8 mouse cellular contexts compared by ENCODE assay signal in genomic region chr1:61203170-61203569, GRCm38 (mm10).
DNase-seq lines count a peak whose midpoint lies in the region; ATAC-seq lines count a peak whose summit lies in the region.

No protein-coding gene starts in this region.

- no peak overlapping the region for H3K4me3 ChIP-seq in lung, embryonic 15.5 days
- no peak overlapping the region for H3K4me3 ChIP-seq in stomach, embryonic 16.5 days (replicated peaks; ENCODE audit: low read length)

- H3K27me3 ChIP-seq in lung, embryonic 15.5 days: no peaks in the 10 kb centered on the region
- no peaks in the 10 kb centered on the region for H3K27me3 ChIP-seq in stomach, embryonic 16.5 days (ENCODE audit: control insufficient read depth, insufficient read depth, low read length)

- peak; percentile 81 for ATAC-seq in lung, embryonic 15.5 days (ENCODE audit: borderline replicate concordance, extremely low read depth, low FRiP score, low TSS enrichment)
- peak; percentile 60; the same call in 1 of the 2 replicates for ATAC-seq in stomach, embryonic 16.5 days (ENCODE audit: insufficient read depth, low FRiP score)

- no peaks in the 10 kb centered on the region for H3K9me3 ChIP-seq in lung, embryonic 15.5 days
- H3K9me3 ChIP-seq in stomach, embryonic 16.5 days (replicated peaks; ENCODE audit: control insufficient read depth, low read length): no peaks in the 10 kb centered on the region

- peak overlapping the region; percentile 41 for H3K4me2 ChIP-seq in lung, embryonic 15.5 days
- H3K4me2 ChIP-seq in stomach, embryonic 16.5 days (ENCODE audit: low read depth, low read length): peak overlapping the region; percentile 27; the same call in 1 of the 2 replicates

- H3K27ac ChIP-seq in lung, embryonic 15.5 days: no peak overlapping the region
- H3K27ac ChIP-seq in stomach, embryonic 16.5 days (ENCODE audit: low read length): no peak overlapping the region

- 2% methylated on average over 15 of the region's 15 CpGs for WGBS in lung, embryonic 15.5 days
- WGBS in stomach, embryonic 16.5 days: 10% methylated on average over 15 of the region's 15 CpGs

- no peaks in the 10 kb centered on the region for H3K36me3 ChIP-seq in lung, embryonic 15.5 days
- no peaks in the 10 kb centered on the region for H3K36me3 ChIP-seq in stomach, embryonic 16.5 days (ENCODE audit: control insufficient read depth, insufficient read depth, low read length)

- peak; percentile 11 for DNase-seq in gastrocnemius, adult 18-20 months (ENCODE audit: low spot score)
- DNase-seq in gastrocnemius, adult 8-10 months (ENCODE audit: low spot score in 2 of 2): no peak
- DNase-seq in cerebellum, postnatal 25 days: peak; percentile 63 to 68
- DNase-seq in heart, adult 8-10 months (ENCODE audit: low spot score): peak; percentile 59
- no peak for DNase-seq in urinary bladder, adult 2 months (ENCODE audit: low spot score)
- no peak for DNase-seq in thymus, postnatal 4 days

- H3K4me1 ChIP-seq in lung, embryonic 15.5 days: peaks cover 10% of the 10 kb centered on the region; the same call in 1 of the 2 replicates
- peaks cover 13% of the 10 kb centered on the region for H3K4me1 ChIP-seq in stomach, embryonic 16.5 days (ENCODE audit: control insufficient read depth, insufficient read depth, low read length)

- H3K9ac ChIP-seq in lung, embryonic 15.5 days: no peak overlapping the region
- no peak overlapping the region; the same call in 1 of the 2 replicates for H3K9ac ChIP-seq in stomach, embryonic 16.5 days (ENCODE audit: low read length)

Comparison
In these comparisons a context has a peak if more than half of its experiments do, and no peak if none do; other contexts are left out.
1. DNase-seq: peak in gastrocnemius, adult 18-20 months (single experiment), cerebellum, postnatal 25 days (2 of 2) and heart, adult 8-10 months (single experiment); none in gastrocnemius, adult 8-10 months (0 of 2), urinary bladder, adult 2 months (single experiment) and thymus, postnatal 4 days (single experiment).